Mouse (Mus musculus) embryonic facial prominence, embryonic 11.5 days (tissue): ENCODE data around the gene Slc38a7. TPM values are rescaled to one million over a fixed set of nuclear protein-coding genes. Genes with fewer than 3 reads are reported as not detected.
"Not testable (repeated sequence)": the region's sequence is repeated elsewhere in the genome, so short reads cannot be mapped to it uniquely, and the experiment has no call there.

Experiments used
- ATAC-seq: fragments of 200-750 bp; cut with Nextera tagmentation; replicated peaks from 2 replicates; pipeline ENCODE4 v1.8.0; 2017; ENCODE audit warnings: low read depth; ENCODE audit not compliant: insufficient number of reproducible peaks, low FRiP score, low TSS enrichment
- DNase-seq: peaks from one replicate; pipeline ENCODE4 v3.0.0-alpha.2; 2015; ENCODE audit warnings: low spot score
- H3K27ac ChIP-seq: fragments of 300-500 bp; sonication (generic); replicated peaks from 2 replicates; pipeline ENCODE4 v1.5.1; 2014; ENCODE audit warnings: mild to moderate bottlenecking, low read depth, low read length, control low read depth
- H3K27me3 ChIP-seq: fragments of 300-500 bp; sonication (generic); 2 replicates; pipeline ENCODE4 v1.6.1; 2014; ENCODE audit warnings: mild to moderate bottlenecking, low read length, moderate library complexity, mixed read lengths; ENCODE audit not compliant: control insufficient read depth, insufficient read depth
- H3K36me3 ChIP-seq: fragments of 300-500 bp; sonication (generic); replicated peaks from 2 replicates; pipeline ENCODE4 v1.6.1; 2014; ENCODE audit warnings: low read depth, mild to moderate bottlenecking, low read length, moderate library complexity, mixed read lengths; ENCODE audit not compliant: control insufficient read depth, insufficient read depth
- H3K4me1 ChIP-seq: fragments of 300-500 bp; sonication (generic); 2 replicates; pipeline ENCODE4 v1.6.1; 2014; ENCODE audit warnings: low read length, mixed read lengths; ENCODE audit not compliant: control insufficient read depth, insufficient read depth
- H3K4me2 ChIP-seq: fragments of 300-500 bp; sonication (generic); 2 replicates; pipeline ENCODE4 v1.6.1; 2014; ENCODE audit warnings: low read depth, mild to moderate bottlenecking, control low read depth, low read length, moderate library complexity
- H3K4me3 ChIP-seq: fragments of 300-500 bp; sonication (generic); 2 replicates; pipeline ENCODE4 v1.5.1; 2014; ENCODE audit warnings: low read depth, low read length, control low read depth
- H3K9ac ChIP-seq: fragments of 300-500 bp; sonication (generic); replicated peaks from 2 replicates; pipeline ENCODE4 v1.6.1; 2014; ENCODE audit warnings: mild to moderate bottlenecking, control low read depth, low read length
- H3K9me3 ChIP-seq: fragments of 300-500 bp; sonication (generic); replicated peaks from 2 replicates; pipeline ENCODE4 v1.6.1; 2016; ENCODE audit warnings: mild to moderate bottlenecking, low read length, inconsistent platforms, mixed read lengths; ENCODE audit not compliant: control insufficient read depth
- WGBS: fragments of 180-500 bp; shearing (Covaris S2); extraction: QIAGEN DNeasy Blood & Tissue Kit; methylation state at CpG from one replicate; pipeline ENCODE4 v1.1.7; 2014; 5-methylcytosine and 5-hydroxymethylcytosine counted together
- polyA plus RNA-seq: library from polyadenylated mRNA; unstranded; fragments of >200 nt; fragmentation: Nextera tagmentation; extraction: Ambion mirVana; gene quantifications from 2 replicates; pipeline ENCODE4 v1.2.1, GENCODE M21; 2014

Gene Slc38a7
- polyA plus RNA-seq, 1 experiment from 2014 or later: 15.4 TPM

DNA sequence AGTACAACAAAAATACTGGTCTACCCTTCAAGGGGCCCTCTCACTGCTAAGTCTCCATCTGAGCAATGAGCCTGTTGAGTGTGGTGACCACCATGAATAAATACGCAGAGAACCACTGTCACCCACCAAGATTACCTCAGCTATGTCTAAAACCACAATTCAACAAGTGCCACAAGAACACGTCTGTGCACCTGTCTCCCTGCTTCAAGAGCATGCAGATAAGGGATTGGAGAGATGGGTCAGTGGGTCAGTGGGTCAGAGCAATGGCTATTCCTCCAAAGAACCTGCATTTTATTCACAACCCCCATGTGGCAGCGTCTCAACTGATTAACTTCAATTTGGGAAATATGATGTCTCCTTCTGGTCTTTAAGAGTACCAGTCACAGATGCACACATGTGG lies 53.0 kb downstream of the Slc38a7 start:
- H3K4me2 ChIP-seq: no peak overlapping the region
- ATAC-seq: no peak
- no peak overlapping the region for H3K4me3 ChIP-seq
- H3K27ac ChIP-seq: no peak overlapping the region
- no peaks in the 10 kb centered on the region for H3K4me1 ChIP-seq
- H3K9ac ChIP-seq: no peak overlapping the region
- H3K36me3 ChIP-seq: no peaks in the 10 kb centered on the region
- H3K9me3 ChIP-seq: no peaks in the 10 kb centered on the region
- 93% methylated on average over 3 of the region's 3 CpGs for WGBS
- DNase-seq: no peak
- no peaks in the 10 kb centered on the region for H3K27me3 ChIP-seq

DNA sequence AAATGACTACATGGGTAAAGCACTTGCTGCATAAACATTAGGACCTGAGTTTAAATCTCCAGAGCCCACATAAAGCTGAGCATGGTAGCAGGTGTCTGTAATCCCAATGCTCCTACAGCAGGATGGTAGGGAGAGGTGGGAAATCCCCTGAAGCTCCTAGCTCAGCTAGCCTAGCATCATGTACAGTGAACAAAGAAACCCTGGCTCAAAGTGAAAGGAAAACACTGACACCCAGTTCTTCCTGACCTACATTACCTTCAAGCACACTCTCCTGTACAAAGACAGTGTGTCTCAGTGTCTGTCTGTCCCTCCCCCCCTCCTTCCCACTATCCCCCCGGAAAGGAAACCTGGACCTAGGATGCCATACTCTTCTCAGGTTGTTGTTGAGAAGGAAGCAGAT lies 53.4 kb downstream of the Slc38a7 start:
- DNase-seq (no peak), ATAC-seq (no peak)
- Histone ChIP-seq H3K27me3 (no peaks in the 10 kb centered on the region), H3K27ac (no peak overlapping the region), H3K4me1 (no peaks in the 10 kb centered on the region), H3K9me3 (no peaks in the 10 kb centered on the region), H3K9ac (no peak overlapping the region), H3K4me2 (no peak overlapping the region), H3K36me3 (no peaks in the 10 kb centered on the region), H3K4me3 (no peak overlapping the region)
- 93% methylated on average over 1 of the region's 1 CpGs for WGBS

DNA sequence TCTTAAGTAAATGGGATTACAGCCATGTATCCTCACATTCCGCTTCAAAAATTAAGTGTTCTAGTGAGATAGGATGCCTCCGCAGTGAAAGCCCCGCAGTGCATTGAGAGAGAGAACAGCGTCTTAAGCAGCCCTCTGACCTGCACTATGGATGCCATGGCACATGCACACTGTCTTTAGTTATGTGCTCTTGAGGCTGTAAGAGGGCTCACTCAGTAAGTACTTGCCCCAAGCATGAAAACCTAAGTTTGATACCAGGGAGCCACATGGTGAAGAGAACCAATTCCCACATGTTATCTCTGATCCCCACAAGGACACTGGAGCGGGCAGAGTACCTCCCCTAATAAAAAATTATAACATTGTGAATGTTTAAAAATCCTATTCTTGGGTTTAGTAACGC lies 54.2 kb downstream of the Slc38a7 start:
- H3K27ac ChIP-seq: no peak overlapping the region
- 92% methylated on average over 6 of the region's 6 CpGs for WGBS
- no peaks in the 10 kb centered on the region for H3K4me1 ChIP-seq
- ATAC-seq (no peak), DNase-seq (no peak)
- H3K4me2 ChIP-seq: no peak overlapping the region
- H3K36me3 ChIP-seq: no peaks in the 10 kb centered on the region
- no peak overlapping the region for H3K9ac ChIP-seq
- H3K27me3 ChIP-seq: no peaks in the 10 kb centered on the region
- no peak overlapping the region for H3K4me3 ChIP-seq
- H3K9me3 ChIP-seq: no peaks in the 10 kb centered on the region

DNA sequence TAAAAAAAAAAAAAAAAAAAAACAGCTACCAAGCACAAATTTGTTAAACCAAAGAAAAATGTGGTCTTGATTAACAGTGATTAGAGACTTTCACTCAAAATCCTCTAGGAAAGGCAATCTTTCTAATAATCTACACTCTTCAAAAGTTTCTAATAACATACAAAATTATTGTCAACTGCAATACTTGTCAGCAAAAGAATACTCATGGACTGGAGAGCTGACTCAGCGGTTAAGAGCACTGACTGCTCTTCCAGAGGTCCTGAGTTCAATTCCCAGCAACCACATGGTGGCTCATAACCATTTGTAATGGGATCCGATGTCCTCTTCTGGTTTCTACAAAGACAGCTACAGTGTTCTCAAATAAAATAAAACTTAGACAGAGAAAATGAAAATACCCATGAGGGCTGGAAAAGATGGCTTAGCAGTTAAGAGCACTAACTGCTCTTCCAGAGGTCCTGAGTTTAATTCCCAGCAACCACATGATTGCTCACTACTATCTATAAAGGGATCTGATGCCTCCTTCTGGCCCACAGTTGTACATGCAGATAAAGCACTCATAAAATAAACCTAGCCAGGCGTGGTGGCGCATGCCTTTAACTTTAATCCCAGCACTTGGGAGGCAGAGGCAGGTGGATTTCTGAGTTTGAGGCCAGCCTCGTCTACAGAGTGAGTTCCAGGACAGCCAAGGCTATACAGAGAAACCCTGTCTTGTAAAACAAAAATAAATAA lies 57.8 kb downstream of the Slc38a7 start:
- not testable (repeated sequence) for H3K9ac ChIP-seq, H3K4me2 ChIP-seq, H3K4me1 ChIP-seq, DNase-seq, H3K27me3 ChIP-seq, H3K27ac ChIP-seq, H3K4me3 ChIP-seq, ATAC-seq, H3K36me3 ChIP-seq, H3K9me3 ChIP-seq
- 93% methylated on average over 5 of the region's 5 CpGs for WGBS

Other genes with a start within 250 kb of the Slc38a7 start
- gene Gins3, start 220.1 kb downstream of the Slc38a7 start, polyA plus RNA-seq: 32.5 and 35.3 TPM in 2 replicates
- 21.2 and 26.4 TPM in 2 replicates for gene Ndrg4, start 176.6 kb downstream of the Slc38a7 start, polyA plus RNA-seq
- 20.1 and 21.0 TPM in 2 replicates for gene Setd6, start 137.7 kb downstream of the Slc38a7 start, polyA plus RNA-seq
- gene Cnot1, start 46.1 kb downstream of the Slc38a7 start, polyA plus RNA-seq: 119 and 120 TPM in 2 replicates
- gene Sap18b, start 28.2 kb downstream of the Slc38a7 start, polyA plus RNA-seq: 402 and 452 TPM in 2 replicates
- gene Got2, start 35.0 kb upstream of the Slc38a7 start, polyA plus RNA-seq: 79.8 and 95.8 TPM in 2 replicates